Mouse (Mus musculus) C2C12 (cell line): ENCODE measurements around the gene Dusp22.

ENCODE experiments used
- CEBPB ChIP-seq: IDR thresholded peaks from one replicate; pipeline ENCODE4 v1.6.1; 2011; ENCODE audit warnings: low read depth, mild to moderate bottlenecking, control low read depth, moderate library complexity
- CTCF ChIP-seq: IDR thresholded peaks from one replicate; pipeline ENCODE4 v1.5.1; 2011; ENCODE audit not compliant: control insufficient read depth, insufficient read depth, insufficient read length
- MYOD1 ChIP-seq: IDR thresholded peaks from one replicate; pipeline ENCODE4 v1.6.1; 2011; ENCODE audit warnings: low read depth; ENCODE audit not compliant: control insufficient read depth, insufficient read length
- MYOG ChIP-seq: IDR thresholded peaks from one replicate; pipeline ENCODE4 v1.6.1; 2011; ENCODE audit not compliant: control insufficient read depth, insufficient read length; ENCODE audit errors: extremely low read depth

DNA sequence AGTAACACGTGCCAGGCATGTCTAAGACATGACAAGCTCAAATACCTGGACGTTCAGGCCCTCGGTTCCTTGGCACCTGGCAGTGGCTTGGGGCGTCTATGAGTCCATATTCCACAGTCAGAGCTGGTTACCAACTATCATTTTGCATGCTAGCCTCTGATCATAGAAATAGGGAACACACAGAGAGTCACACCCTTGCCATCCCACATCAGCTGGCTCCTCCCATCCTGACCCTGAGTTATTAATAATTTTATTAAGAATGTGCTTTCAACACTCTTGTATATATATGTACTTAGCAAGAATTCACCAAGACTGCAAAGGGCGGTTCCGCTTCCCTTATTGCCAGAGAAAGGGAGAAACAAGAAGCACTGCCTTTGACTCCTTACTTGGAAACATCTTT, 54.8 kb downstream of the Dusp22 start:
- TF ChIP-seq CEBPB (no peak), CTCF (no peak), MYOG (no peak), MYOD1 (no peak)
